Mouse (Mus musculus) layer of hippocampus, postnatal 25 days (tissue): ENCODE measurements at regions not wholly inside any gene's neighbourhood (a gene's known extent, or its start where the extent isn't known, plus 50 kb on each side); places are given as distances from the start of the nearest gene placed in this dataset.
"Not testable (repeated sequence)": the region's sequence is repeated elsewhere in the genome, so short reads cannot be mapped to it uniquely, and the experiment has no call there.

Experiments
- DNase-seq, 2 experiments: peaks; one replicate each; pipeline ENCODE4 v3.0.0; 2022; ENCODE audit warnings: mixed read lengths in 2 of 2, low spot score in 1 of 2; ENCODE audit errors: extremely low spot score in 1 of 2

DNA sequence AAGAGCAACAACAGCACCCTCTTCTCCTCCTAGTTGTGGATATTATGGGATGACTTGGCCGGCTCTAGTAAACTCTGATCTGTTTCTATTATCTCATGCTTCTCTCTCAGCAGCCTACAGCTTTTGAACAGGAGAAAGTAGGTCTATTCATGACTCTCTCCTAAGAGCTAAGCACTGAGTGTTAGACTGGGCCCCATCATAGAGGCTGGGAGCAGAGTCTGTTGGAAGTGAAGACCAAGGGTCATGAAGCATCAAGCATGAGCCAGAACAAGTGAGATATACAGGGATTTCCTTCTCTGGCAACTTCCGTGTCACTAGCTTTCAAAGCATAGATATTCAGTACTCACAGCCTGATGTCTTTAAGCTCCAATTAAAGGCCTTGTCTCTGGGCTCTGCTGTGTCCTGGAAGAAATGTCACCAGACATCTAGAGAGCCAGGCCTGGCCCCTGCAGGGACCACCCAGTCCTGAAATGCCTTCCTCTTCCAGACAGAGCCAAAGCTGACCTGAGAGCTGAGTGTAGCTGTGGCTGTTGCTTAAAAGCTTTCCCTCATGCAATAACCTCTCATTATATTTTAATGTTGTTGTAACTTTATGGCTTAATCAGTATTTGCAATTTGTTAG is 386.4 kb upstream of the Zfp703 start:
- no peak for DNase-seq

DNA sequence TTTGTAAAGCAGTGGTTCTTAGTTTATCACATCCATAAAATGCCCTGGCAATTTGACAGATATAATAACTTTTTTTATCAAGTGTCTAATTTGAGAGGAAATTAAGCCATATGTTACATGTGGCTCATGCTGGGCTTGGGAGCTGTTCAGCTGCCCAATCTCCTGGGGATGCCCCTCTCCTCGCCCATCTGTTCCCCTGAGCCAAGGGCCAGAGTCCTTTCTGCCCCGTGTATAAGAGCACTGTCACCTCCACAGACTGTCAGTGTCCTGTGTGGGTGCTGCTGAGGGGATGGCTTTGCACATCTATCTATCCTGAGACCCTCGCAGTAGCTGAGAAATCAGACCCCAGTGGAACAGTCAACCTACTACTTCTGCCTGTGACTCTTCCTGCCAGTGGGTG is 385.9 kb upstream of the Zfp703 start:
- DNase-seq, result no peak

DNA sequence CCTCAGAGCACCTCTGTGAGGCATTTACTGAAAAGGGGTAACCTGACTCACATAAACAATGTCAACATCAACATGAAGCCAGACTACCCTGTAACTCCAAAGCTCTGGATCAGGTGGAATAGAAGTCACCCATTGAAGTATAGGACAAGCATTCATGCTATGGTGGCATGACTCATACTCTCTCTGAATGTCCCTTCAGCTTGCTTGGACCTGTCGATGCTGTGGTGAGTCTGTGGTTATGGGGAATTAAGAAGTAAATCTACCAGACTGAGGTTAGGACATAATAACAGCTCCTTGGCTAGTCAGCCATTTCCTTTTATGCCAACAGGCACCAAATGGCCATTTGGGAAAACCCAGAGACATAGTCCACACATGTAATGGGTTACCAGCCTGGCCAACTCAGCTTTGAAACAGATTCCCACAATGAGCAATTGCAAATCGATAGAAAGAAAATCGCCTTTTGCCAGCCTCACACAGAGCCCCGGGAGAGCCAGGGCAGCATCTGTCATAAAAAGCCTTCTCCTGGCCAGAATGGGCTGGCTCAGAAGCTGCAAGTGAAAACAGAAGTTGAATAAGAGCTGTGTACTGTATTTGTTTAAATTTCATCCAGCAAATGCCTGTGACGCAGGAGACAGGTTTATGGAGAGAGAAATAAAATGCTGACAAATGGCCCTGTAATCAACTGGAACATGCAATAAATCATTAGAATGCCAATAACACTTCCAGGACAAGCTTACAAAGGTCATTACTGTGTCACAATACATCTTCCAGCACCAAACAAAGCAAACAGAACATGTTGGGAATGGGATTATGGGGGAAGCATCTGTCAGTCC is 383.4 kb upstream of the Zfp703 start:
- no peak for DNase-seq

DNA sequence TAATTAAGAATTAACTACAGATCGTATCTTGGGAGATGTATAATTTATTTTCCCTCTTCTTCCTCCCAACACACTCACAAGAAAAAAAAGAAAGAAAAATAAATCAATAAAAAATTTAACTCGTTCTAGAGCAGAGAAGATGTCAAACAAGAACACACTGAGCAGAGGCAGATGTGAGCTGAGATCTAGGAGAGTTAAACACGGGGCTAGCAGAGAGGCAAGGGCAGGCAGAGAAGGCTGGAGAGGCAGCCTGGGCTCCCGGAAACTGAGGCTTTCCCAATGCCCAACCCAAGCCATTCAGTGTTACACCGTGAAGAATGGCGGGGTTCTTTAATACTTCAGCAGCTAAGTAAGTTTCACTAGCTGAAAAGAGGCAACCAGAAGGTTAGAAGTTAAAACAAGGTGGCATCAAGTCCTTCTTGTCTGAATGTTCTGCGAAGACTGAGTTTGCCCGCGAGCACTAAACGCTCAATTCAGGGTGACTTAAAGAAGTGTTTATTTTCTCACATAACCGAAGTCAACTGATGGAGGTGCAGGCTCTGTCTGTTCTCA is 382.7 kb upstream of the Zfp703 start:
- no peak for DNase-seq

DNA sequence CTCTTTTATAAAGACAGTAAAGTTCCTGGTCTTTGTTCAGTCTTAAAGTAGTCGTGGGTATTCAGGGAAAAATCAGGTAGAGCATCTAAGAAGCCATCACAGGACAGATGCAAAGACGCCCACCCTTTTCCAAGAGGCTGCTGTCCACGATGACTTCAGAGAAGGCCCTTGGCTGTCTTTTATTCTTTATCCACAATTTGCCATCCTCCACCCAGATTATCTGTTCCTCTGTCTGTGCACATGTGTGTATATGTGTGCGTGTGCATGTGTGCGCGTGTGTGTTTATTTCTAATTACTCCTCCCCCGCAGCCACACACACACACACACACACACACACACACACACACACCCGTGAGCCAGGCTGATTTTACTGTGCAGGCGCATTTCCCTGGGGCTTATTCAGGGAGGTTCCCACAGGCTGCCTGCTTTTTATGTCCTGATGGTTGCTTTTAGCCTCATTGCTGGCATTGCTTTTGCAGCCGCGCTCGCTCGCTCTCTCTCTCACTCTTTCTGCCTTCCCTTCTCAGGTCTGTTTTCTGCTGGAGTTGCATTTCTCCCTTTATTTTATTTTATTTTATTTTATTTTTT is 381.6 kb upstream of the Zfp703 start:
- peak in 1 of 2 experiments; percentile 6 for DNase-seq

DNA sequence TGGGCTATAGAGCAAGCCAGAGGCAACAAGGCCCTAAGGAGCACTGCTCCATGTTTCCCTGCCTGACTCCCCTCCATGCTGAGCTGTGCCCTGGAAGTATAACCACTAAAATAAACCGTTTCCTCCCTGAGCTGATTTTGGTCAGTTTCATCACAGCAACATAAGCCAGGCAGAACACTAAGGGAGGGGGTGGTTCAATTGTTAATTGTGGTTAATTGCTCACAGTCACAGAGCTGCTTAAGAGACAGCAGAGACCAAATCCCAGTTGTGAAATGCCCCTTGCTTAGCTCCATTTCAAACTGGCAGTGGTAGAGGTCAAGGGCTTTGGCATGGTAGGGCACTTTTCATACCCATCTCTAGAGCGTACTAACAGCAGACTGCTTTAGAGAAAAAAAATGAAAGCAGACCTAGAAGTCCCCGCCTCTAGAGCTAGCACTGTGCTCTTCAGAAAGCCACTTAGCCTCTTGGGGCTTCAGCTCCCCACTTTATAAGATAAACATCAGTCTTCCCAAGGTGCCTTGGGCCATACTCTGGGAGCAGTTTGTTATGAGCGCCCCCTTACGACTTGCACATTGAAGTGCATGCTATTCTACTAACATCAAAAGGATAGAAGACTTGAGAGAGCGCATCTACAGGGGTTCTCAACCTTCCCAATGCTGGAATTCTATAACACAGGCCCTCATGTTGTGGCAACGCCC is 380.3 kb upstream of the Zfp703 start:
- no peak for DNase-seq

DNA sequence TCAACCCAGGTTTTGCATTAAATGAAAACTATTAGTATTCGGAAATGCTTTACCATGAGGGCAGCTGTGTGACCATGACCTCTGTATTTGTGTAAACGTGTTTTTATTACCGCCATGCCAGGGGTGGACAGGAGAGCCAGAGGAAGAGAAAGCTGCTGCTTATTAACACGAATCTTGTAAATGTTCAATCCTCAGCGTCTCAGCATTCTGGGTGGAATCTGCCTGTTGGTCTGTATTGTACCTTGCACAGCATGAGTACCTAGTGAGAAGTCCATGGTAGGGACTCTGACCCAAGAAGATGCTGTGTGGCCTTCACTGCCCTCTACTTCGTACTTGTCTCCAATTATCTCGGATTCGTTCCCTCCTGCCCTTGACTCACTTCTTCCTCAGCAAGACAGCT is 378.6 kb upstream of the Zfp703 start:
- no peak for DNase-seq

DNA sequence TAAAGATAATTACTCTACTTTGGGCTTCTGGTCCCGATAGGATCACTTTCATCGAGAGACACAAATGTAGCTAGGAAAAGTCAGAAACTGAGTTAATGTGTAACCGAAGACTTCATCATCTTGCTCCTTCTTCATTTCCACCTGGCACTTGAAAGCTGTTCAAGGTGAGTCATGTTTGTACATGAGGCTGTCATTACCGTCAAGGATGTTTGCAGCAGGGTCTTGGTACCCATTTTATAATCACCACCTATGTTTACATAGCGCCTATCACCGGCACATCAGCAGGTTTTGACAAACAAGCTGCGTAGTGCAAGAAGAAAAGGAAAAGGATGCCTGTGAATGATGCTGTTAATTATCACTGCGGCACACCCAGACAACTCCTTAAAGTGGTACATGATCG is 377.0 kb upstream of the Zfp703 start:
- no peak for DNase-seq

DNA sequence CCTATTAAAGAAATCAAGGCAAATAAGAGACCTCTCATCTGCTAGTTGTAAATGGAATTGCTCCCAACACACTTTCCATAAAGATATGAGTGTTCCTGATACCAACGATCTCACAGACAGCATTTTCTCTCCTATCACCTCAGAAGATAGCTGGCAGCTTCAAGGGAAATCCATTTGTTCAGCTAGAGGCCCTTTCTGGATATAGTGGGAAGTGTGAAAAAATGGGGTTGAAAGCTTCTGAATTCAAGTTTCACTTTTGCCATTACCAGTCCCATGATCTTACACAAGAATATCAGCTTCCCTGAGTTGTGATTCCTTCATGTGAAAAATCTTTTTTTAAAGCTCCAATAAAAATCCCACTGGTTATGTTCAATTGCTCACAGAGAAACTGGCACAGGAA is 369.1 kb upstream of the Zfp703 start:
- DNase-seq, result no peak

DNA sequence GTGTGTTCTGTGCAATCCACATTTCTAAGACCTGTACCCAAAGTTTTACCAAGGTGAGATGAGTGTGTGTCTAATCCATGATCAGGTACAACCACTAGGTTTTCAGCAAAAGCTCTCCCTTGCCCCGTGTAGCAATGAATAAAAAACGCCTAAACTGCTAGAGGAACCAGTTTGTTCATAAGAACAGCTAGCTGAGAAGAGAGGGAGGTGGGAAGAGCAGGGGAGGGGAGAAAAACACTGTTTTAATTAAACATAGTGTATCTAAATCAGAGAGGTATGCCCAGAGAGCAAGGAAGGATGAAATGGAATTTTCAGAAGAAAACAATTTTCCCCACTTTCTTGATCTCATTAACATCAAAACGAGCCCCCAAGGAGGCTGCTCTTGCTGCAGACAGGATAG is 368.5 kb upstream of the Zfp703 start:
- no peak for DNase-seq

DNA sequence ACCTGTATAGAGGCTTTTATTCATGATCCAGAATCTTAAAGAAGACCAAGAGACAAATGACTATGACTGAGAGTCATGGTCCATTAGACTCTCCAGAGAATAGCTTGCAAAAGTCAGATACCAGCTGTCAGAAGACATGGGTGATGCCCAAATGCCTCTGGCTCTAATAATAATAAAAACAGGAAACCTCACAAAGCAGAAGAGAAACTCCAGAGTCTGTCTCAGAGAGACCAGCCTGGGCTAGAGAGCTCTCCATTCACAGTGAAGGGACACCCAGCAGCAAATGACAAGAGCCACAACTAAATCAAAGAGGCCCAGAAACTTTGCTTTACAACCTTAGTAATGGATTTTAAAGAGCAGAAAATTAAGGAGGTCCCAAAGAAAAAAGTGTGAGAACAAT is 365.0 kb upstream of the Zfp703 start:
- DNase-seq, result no peak

DNA sequence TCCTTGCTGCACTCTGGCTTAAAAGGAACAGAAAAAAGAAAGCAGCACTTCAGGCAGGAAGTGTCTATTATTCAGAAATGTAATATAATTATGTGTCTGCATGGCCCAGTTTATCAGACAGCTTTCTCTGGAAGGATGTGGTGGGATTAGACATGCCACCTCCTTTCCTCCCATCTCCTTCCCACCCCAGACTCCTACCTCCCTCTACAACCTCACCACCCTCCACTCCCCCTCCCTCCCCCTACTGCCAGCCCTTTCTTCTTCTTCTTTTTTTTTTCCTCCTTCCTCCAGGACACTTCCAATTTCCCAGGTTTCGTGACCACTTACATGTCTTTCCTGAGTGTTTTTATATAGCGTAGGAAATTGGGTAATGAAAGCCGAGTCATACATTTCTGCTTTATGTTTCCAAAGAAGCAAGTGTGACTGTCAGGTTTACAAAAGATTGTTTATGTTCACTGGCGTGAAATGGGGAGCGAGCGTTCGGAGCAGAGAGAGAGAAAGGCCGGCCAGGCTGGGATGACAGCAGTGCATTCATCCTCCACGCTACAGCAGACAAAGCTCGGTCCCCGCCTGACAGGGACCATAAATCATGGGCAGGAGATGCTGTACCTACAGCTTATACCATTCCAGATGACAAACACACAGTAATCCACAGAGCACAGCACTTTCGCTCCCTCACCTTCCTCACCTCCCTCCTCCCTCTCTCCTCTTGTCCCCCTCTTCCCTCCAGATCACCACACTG is 354.6 kb upstream of the Zfp703 start:
- DNase-seq, result no peak

DNA sequence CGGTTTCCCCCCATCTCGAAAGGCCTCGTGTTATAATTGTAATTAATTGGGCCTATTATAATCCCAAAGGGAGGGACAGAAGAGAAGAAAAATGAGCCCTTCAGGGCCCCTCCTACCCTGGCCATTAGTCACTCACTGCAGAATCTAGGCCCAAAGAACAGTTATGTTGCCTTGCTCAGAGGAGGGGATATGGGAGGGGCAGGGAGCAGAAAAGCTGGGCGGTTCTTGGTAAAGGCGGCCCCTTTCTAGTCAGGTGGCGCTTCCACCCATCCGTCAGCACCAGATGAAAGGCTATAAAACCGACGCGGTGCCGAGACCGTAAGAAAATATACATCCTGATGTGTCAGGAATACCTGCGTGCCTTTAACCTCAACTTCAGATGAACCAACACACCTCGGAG is 350.9 kb upstream of the Zfp703 start:
- no peak for DNase-seq

DNA sequence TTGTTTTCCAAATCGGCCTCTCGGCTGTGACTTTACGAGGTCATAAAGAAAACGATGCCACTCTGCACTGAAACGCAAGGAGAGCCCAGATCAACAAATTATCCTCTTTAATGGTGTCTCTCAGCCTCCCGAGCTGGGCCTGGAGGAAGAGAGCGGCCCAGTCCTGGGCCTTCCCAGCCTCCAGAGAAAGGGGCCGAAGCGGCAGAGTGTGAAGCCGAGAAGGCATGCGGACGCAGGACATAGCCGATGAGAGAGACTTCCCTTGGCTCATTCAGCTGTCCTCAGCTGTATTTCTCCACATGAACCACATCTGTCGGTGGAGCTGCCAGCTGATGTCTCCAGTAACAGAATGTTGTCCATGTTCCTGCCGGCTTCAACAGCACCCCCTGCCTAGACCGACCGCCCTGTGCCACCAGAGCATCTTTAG is 350.5 kb upstream of the Zfp703 start:
- DNase-seq, result no peak

DNA sequence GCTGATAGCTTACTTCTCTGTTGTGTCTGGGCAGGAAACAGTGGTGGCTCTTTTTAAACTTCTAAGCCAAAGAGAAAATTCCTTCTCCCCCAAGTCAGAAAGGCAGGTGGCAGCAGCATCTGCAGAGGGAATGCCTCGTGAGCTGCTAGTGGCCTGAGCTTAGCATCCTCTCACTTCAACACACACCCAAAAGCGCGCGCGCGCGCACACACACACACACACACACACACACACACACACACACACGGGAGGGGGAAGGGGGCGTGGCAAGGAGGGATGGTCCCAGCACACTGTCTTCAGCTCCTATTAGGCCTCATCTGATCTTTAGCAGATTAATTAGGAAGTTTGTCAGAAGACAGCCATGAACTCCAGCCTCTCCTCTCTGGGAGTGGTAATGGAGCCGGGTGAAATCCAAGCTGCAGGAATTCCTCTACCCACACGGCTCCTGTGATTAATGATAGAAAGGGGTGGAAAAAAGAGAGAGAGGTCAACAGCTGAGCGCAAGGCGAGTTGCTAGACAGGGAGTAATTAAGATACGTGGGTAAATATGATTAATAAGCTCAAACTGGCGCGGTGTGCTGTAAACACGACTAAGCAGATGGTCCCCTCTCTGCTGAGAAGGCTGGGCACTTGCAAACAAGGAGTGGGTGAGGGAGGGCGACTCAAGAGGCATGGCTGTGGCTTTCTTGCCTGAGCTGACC is 349.8 kb upstream of the Zfp703 start:
- DNase-seq, result no peak

DNA sequence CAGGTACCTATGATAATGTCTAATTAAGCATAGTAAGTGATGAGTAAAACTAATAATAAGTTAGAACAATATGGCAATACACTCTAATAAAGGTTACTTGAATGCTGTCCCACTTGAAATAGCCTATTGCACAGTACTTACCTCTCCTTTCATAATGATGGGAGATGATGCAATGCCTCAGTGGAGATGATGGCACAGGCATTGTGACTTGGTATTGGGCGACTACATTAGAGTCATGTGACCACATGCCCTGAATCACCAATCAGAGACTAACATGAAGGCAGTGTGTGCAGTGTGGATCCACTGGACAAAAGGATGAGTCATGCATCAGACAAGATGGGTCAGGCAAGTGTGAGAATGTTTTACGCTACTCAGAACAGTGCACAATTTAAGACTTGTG is 346.6 kb upstream of the Zfp703 start:
- no peak for DNase-seq

DNA sequence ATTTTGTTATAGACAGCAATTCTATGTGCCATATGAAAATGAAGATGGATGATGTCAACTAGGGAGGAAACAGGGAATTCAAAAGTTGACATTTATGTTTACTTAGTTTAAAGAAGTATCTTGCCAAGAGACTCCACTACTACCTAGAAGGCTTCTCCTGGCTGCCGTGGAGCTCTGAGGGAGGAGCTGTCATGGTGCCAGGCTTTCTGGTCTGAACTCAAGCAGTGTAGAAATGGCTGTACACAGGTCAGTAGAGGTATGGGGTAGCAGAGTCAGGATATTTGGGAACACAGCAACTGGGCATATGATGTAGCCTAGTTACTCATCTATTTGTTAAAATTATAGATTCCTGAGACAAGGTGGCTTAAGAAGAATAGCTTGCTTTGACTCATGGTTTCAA is 341.4 kb upstream of the Zfp703 start:
- no peak for DNase-seq

DNA sequence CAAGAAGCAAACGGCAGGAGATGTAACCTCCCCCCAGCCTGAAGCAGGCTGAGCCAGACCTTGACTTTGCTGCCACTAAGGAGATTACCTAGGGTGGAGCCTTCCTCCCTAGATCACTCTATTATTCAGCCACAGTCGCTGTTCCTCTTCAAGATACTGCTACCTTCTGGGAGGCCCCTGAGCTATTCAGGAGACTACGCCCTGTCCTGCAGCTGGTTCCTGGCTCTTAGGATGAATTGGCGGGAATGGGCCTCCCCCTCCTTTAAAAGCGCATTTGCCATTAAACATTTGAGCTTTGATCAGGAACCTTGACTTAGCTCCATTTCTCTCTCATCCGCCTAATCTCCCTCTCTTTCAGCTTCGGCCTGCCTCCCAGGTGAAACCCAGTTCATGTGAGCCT is 331.8 kb upstream of the Zfp703 start:
- not testable (repeated sequence) for DNase-seq

DNA sequence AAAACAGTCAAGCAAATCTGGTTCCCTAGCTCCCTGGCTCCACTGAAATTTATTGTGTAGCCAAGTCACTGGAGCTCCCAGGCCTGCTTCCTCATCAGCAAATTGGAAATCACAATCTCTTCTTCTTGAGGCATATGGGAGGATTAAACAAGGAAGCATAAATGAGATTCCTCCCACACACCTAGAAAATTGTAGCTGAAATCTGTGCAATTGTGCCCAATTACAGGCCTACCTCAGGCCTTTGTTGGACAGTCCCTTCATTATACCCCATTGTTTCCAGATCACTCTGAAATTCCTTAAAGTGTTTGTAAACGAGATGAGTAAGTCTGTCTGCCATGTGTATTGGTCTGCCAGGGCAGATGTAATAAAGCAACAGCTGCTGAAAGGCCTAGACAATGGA is 326.8 kb upstream of the Zfp703 start:
- no peak for DNase-seq

DNA sequence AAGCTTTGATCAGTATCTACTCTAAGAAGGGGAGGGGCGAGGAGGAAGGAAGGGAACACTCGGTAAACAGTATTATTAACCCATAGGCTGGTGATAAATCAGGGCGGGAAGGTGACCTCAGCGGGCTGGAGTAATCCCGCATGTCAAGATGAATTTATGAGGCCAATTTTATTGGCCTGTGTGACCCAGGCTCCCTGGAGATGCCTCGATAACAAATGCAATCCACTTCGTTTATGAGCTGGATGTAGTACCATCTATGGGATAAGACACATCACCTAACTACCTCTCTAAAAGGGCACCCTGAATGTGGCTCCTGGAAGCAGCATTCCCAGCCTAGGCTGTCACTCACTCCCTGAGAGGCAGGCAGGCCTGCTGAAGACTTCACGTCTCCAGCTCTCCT is 321.2 kb upstream of the Zfp703 start:
- no peak for DNase-seq
